Mouse (Mus musculus): ENCODE measurements around the gene Gm17455.
A peak's percentile ranks its signal among the peaks of the same experiment; 100 is the strongest.

The Gm17455 gene

GRCm38 (mm10) chr10:60422756-60423155, 23.2 kb downstream of the Gm17455 start:
- no peak for DNase-seq

- no peak for DNase-seq
These were observed 30.5 kb downstream of the Gm17455 start for GRCm38 (mm10) chr10:60430001-60430400.

- no peak for DNase-seq
These were observed 31.1 kb downstream of the Gm17455 start for GRCm38 (mm10) chr10:60430591-60430990.

- no peak for DNase-seq
These were observed 33.2 kb downstream of the Gm17455 start for GRCm38 (mm10) chr10:60432679-60433078.

GRCm38 (mm10) chr10:60442321-60442720, 42.8 kb downstream of the Gm17455 start:
- DNase-seq: no peak

GRCm38 (mm10) chr10:60443078-60443477, 43.6 kb downstream of the Gm17455 start:
- no peak for DNase-seq

- peak; percentile 15 to 58 for DNase-seq
These were observed 45.6 kb downstream of the Gm17455 start for GRCm38 (mm10) chr10:60445031-60445593.

GRCm38 (mm10) chr10:60447186-60447585, 47.7 kb downstream of the Gm17455 start:
- no peak for DNase-seq

All from kidney, postnatal 36 days (tissue).